Comparison of ENCODE assay signal across 7 mouse cellular contexts in genomic region chr17:8164701-8165607, GRCm38 (mm10). TPM values are rescaled to one million over a fixed set of nuclear protein-coding genes. Genes with fewer than 3 reads are reported as not detected.
DNase-seq lines count a peak whose midpoint lies in the region; ATAC-seq and TF ChIP-seq lines count a peak whose summit lies in the region.
"Not testable (repeated sequence)": the region's sequence is repeated elsewhere in the genome, so short reads cannot be mapped to it uniquely, and the experiment has no call there.

TSS of gene Fgfr1op (plus strand) at chr17:8165501.

- ATAC-seq in intestine, embryonic 16.5 days, result peak; percentile 98

- H3K79me2 ChIP-seq in heart, adult 2 months (replicated peaks; ENCODE audit: control insufficient read depth, insufficient read depth, low read length), result not testable (repeated sequence)

- peak; percentile 41 for DNase-seq in adrenal gland, postnatal 10 days
- DNase-seq in heart, adult 2 months, result peak; percentile 83 to 85
- peak in 1 of 2 experiments; percentile 20 for DNase-seq in left cerebral cortex, postnatal 10 days (ENCODE audit: extremely low spot score in 1 of 2, low spot score in 2 of 2)
- peak; percentile 71 to 80 for DNase-seq in lung, postnatal 4 days
- DNase-seq in retina, embryonic 14.5 days (ENCODE audit: low spot score), result peak; percentile 20

- under 1% methylated on average over 20 of the region's 55 CpGs for WGBS in heart, adult 2 months
- under 1% methylated on average over 12 of the region's 55 CpGs for WGBS in intestine, embryonic 16.5 days

- H3K4me1 ChIP-seq in embryonic fibroblast, embryonic 13.5 days (ENCODE audit: control insufficient read depth, insufficient read depth, low read length); heart, adult 2 months (ENCODE audit: control insufficient read depth, insufficient read depth, low read length); intestine, embryonic 16.5 days (ENCODE audit: control insufficient read depth, insufficient read depth, low read length): not testable (repeated sequence)

- TF ChIP-seq CTCF in embryonic fibroblast, embryonic 13.5 days (IDR thresholded peaks at IDR 0.05; ENCODE audit: borderline replicate concordance, insufficient read depth, low read length); heart, adult 2 months (IDR thresholded peaks at IDR 0.05): not testable (repeated sequence)

- not testable (repeated sequence) for H3K27ac ChIP-seq in embryonic fibroblast, embryonic 13.5 days (ENCODE audit: insufficient read depth, low read length); intestine, embryonic 16.5 days (ENCODE audit: low read length)
- peak within 1 kb of the TSS; percentile 80 for H3K27ac ChIP-seq in heart, adult 2 months

- peak within 1 kb of the TSS; percentile 83 for H3K9ac ChIP-seq in heart, adult 2 months (ENCODE audit: low read depth, low read length)
- H3K9ac ChIP-seq in intestine, embryonic 16.5 days (ENCODE audit: low read depth, low read length), result peak within 1 kb of the TSS; percentile 58; the same call in 1 of the 2 replicates

- intact Hi-C loops in heart, adult 2 months (cut with DNase I); left cerebral cortex, postnatal 10 days (cut with DNase I): not testable (repeated sequence)

- peak within 1 kb of the TSS; percentile 43 for H3K4me2 ChIP-seq in intestine, embryonic 16.5 days (ENCODE audit: low read depth, low read length)

- H3K36me3 ChIP-seq in heart, adult 2 months (ENCODE audit: control insufficient read depth, insufficient read depth, low read length); intestine, embryonic 16.5 days (ENCODE audit: control insufficient read depth, insufficient read depth, low read length): not testable (repeated sequence)

- TF ChIP-seq EP300 in heart, adult 2 months (IDR thresholded peaks at IDR 0.05; ENCODE audit: insufficient read depth, low read depth, low read length), result not testable (repeated sequence)

- not testable (repeated sequence) for TF ChIP-seq POLR2A in embryonic fibroblast, embryonic 13.5 days (IDR thresholded peaks at IDR 0.05; ENCODE audit: low read depth, low read length); heart, adult 2 months (IDR thresholded peaks at IDR 0.05; ENCODE audit: insufficient read depth, low read depth, low read length)

- peak within 1 kb of the TSS; percentile 41 for H3K4me3 ChIP-seq in embryonic fibroblast, embryonic 13.5 days (ENCODE audit: insufficient read depth, low read length)
- peak within 1 kb of the TSS; percentile 56 for H3K4me3 ChIP-seq in heart, adult 2 months
- H3K4me3 ChIP-seq in intestine, embryonic 16.5 days (ENCODE audit: low read length), result peak within 1 kb of the TSS; percentile 51

- not testable (repeated sequence) for H3K9me3 ChIP-seq in intestine, embryonic 16.5 days (ENCODE audit: control insufficient read depth, low read length)

- H3K27me3 ChIP-seq in heart, adult 2 months (ENCODE audit: control insufficient read depth, insufficient read depth, low read length); intestine, embryonic 16.5 days (replicated peaks; ENCODE audit: control insufficient read depth, insufficient read depth, low read length): not testable (repeated sequence)

RNA-seq across cellular contexts. Expression of gene Fgfr1op, which starts in this region (rescaled TPM):
- total RNA-seq in adrenal gland, postnatal 10 days (2021), result 10 to 100 TPM; 14.2 to 22.8 TPM
- 18.1 and 28.1 TPM in 2 replicates for polyA plus RNA-seq in embryonic fibroblast, embryonic 13.5 days (2011; ENCODE audit: insufficient read length, low read depth, missing spikeins)
- 10 to 100 TPM; 15.7 to 15.8 TPM for total RNA-seq in heart, adult 2 months (2021)
- 3.0 and 6.7 TPM in 2 replicates for polyA plus RNA-seq in heart, adult 2 months (2012; rRNA removed)
- polyA plus RNA-seq in intestine, embryonic 16.5 days (2015; fragmentation: Nextera tagmentation; extraction: Ambion mirVana), result 31.4 and 32.0 TPM in 2 replicates
- total RNA-seq in left cerebral cortex, postnatal 10 days (2021), result 10 to 100 TPM; 19.8 to 20.8 TPM
